Mouse (Mus musculus): Measurements from ENCODE around the gene Timd4.

- TF ChIP-seq POLR2A (IDR thresholded peaks at IDR 0.05; ENCODE audit: extremely low read depth, insufficient read depth, low read length) (no peak), CTCF (IDR thresholded peaks at IDR 0.05; ENCODE audit: extremely low read depth, insufficient read depth, low read length) (no peak)
These were observed 33.7 kb upstream of the Timd4 start for GRCm38 (mm10) chr11:46776879-46777278.

Data from cortical plate, adult 2 months (tissue).